Mouse (Mus musculus) limb, embryonic 15.5 days (tissue): ENCODE results near the gene E030018B13Rik. TPM values are rescaled to one million over a fixed set of nuclear protein-coding genes. Genes with fewer than 3 reads are reported as not detected.

Experiments
- ATAC-seq: fragments of 200-750 bp; cut with Nextera tagmentation; 2 replicates; pipeline ENCODE4 v1.8.0; 2017; ENCODE audit warnings: low read depth, moderate TSS enrichment; ENCODE audit not compliant: insufficient number of reproducible peaks, low FRiP score, low TSS enrichment
- H3K27ac ChIP-seq: fragments of 300-500 bp; sonication (generic); 2 replicates; pipeline ENCODE4 v1.5.1; 2015; ENCODE audit warnings: moderate library complexity, mild to moderate bottlenecking, inconsistent platforms
- H3K27me3 ChIP-seq: fragments of 300-500 bp; sonication (generic); 2 replicates; pipeline ENCODE4 v1.6.1; 2015; ENCODE audit warnings: inconsistent platforms
- H3K36me3 ChIP-seq: fragments of 300-500 bp; sonication (generic); 2 replicates; pipeline ENCODE4 v1.6.1; 2015; ENCODE audit warnings: inconsistent platforms
- H3K4me1 ChIP-seq: fragments of 300-500 bp; sonication (generic); 2 replicates; pipeline ENCODE4 v1.6.1; 2015; ENCODE audit warnings: inconsistent platforms
- H3K4me2 ChIP-seq: fragments of 300-500 bp; sonication (generic); 2 replicates; pipeline ENCODE4 v1.6.1; 2015; ENCODE audit warnings: mild to moderate bottlenecking, inconsistent platforms
- H3K4me3 ChIP-seq: fragments of 300-500 bp; sonication (generic); 2 replicates; pipeline ENCODE4 v1.5.1; 2015; ENCODE audit warnings: mild to moderate bottlenecking, inconsistent platforms
- H3K9ac ChIP-seq: fragments of 300-500 bp; sonication (generic); 2 replicates; pipeline ENCODE4 v1.6.1; 2015; ENCODE audit warnings: inconsistent platforms
- H3K9me3 ChIP-seq: fragments of 300-500 bp; sonication (generic); 2 replicates; pipeline ENCODE4 v1.6.1; 2016; ENCODE audit warnings: inconsistent platforms
- WGBS: fragments of 180-500 bp; shearing (Covaris S2); methylation state at CpG from one replicate; pipeline ENCODE4 v1.1.7; 2015; 5-methylcytosine and 5-hydroxymethylcytosine counted together
- polyA plus RNA-seq: library from polyadenylated mRNA; unstranded; fragments of >200 nt; fragmentation: Nextera tagmentation; extraction: Ambion mirVana; gene quantifications from 2 replicates; pipeline ENCODE4 v1.2.1, GENCODE M21; 2015

E030018B13Rik gene
- polyA plus RNA-seq, 1 experiment from 2014 or later = not detected

DNA sequence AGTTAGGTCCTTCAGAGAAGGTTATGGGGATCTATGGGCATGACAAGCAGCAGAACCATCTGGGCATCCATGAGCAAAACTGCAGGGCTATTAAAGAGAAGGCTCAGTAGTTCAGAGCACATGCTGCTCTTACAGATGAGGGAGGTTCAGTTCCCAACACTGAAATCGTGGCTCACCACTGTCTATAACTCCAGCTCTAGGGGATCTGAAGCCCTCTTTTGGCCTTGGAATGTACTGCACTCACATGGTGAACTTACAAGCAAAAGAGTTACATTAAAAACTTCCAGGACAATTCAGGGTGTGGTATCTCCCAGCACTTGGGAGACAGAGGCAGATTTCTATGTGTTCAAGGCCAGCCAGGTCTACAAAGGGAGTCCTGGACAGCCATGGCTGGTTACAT, 6.3 kb downstream of the E030018B13Rik start:
- H3K9me3 ChIP-seq = no peaks in the 10 kb centered on the region
- 76% methylated on average over 1 of the region's 1 CpGs for WGBS
- no peak overlapping the region for H3K27ac ChIP-seq
- H3K4me3 ChIP-seq = no peak overlapping the region
- peaks cover 55% of the 10 kb centered on the region for H3K4me1 ChIP-seq
- no peaks in the 10 kb centered on the region for H3K27me3 ChIP-seq
- no peak overlapping the region for H3K4me2 ChIP-seq
- H3K36me3 ChIP-seq = no peaks in the 10 kb centered on the region
- H3K9ac ChIP-seq = no peak overlapping the region
- ATAC-seq = no peak

DNA sequence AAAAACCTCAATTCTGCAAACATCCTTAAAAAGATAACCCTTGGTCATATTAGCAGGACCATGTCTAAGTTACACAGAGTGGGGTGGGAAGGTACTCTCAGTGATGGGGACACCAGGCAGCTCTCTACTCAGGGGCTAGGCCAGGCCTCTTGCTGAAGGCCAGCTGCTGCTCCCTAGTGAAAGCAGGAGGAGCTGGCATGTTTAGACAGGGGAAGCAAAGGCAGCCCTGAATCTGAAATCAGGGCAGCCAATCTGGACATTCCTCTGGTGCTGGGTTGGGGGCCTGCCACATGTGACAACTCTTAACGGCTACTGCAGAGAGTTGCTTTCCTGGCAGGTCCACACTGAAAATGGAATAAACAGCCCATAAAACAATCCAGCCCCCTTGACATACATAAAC, 7.5 kb downstream of the E030018B13Rik start:
- Histone ChIP-seq H3K9me3 (no peaks in the 10 kb centered on the region), H3K4me2 (no peak overlapping the region), H3K27ac (peak overlapping the region; percentile 84), H3K4me1 (peaks cover 53% of the 10 kb centered on the region), H3K9ac (no peak overlapping the region), H3K36me3 (no peaks in the 10 kb centered on the region), H3K27me3 (no peaks in the 10 kb centered on the region), H3K4me3 (no peak overlapping the region)
- ATAC-seq = no peak
- 18% methylated on average over 1 of the region's 1 CpGs for WGBS

DNA sequence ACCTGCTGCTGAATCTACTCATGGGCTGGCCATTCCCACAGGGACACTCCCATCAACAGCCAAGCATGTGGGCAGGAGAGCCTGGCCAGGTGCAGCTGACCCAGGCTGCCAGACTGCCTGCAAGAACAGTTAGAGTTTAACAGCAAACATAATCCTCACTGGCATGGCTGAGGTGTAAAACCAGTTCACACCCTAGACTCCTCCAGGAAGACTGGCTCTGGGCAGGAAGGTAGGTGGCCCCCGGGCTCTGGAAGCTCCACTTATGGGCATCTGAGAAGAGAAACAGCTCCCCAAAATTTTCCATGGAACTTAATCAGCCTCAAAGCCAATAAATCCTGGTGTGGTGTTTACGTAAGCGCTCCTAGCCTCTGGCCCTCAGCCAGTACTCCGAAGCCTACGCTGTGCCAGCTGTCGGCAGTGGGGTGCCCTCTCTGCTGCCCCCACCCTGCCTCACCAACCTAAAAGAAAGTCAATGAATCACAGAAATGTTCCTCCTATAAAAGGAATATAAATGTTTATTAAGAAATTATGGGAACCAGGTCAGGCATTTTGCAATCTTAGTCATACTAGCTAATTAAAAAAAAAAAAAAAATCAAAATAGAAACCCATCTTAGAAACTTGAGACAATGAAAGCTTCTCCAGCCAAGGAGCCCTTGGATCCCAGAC, 8.2 kb downstream of the E030018B13Rik start:
- H3K27ac ChIP-seq = peak overlapping the region; percentile 84
- no peaks in the 10 kb centered on the region for H3K36me3 ChIP-seq
- H3K27me3 ChIP-seq = no peaks in the 10 kb centered on the region
- no peaks in the 10 kb centered on the region for H3K9me3 ChIP-seq
- no peak overlapping the region for H3K4me3 ChIP-seq
- peak overlapping the region; percentile 21 for H3K4me2 ChIP-seq
- ATAC-seq = peak; percentile 69
- no peak overlapping the region for H3K9ac ChIP-seq
- H3K4me1 ChIP-seq = peaks cover 46% of the 10 kb centered on the region
- WGBS = 20% methylated on average over 6 of the region's 6 CpGs

DNA sequence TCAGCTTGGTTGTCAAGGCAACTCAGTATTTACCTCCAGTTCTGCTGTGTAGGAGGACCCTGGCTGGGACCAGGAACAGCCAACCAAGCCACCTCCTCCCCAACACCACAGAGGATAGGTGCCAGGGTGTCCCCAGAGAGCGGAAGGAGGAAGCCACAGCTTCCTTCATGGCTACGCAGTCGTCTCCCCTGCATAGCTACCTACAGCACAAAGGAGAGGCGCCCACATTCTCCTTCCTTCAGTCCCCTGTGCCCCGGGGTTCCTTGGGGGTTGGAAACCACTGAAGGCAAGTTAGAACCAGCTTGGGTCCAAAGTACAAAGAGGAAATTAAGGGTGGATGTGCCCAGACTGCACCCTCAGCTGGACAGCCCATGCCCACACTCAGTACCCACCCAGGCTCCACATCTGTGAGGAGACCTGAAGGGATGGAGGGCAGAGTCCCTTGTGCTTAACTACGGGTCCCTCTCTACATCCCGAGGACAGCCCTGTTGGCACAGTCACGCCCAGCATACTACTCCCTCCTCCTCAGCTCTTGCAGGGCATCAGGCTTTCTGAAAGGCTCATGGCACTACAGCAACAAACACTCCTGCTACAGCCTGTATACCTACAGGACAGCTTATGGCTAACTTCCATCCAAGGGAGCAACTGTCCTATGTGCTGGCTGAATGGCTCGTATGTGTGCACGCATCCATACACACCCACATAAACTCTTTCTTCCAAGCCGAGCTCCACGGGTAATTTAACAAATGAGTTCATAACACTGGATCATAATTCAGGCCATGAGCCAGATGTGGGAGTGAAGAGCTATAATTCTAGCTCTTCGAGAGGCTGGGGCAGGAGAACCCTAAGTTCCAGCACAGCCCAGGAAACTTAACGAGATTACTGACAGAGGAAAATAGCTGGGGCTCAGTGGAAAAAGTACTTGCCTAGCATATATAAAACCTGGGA, 9.0 kb downstream of the E030018B13Rik start:
- Histone ChIP-seq H3K4me1 (peaks cover 46% of the 10 kb centered on the region), H3K9me3 (no peaks in the 10 kb centered on the region), H3K36me3 (no peaks in the 10 kb centered on the region), H3K27me3 (no peaks in the 10 kb centered on the region), H3K27ac (peak overlapping the region; percentile 84), H3K4me2 (peak overlapping the region; percentile 17; the same call in 1 of the 2 replicates), H3K4me3 (no peak overlapping the region), H3K9ac (no peak overlapping the region)
- 49% methylated on average over 14 of the region's 14 CpGs for WGBS
- peak; percentile 49; the same call in 1 of the 2 replicates for ATAC-seq

DNA sequence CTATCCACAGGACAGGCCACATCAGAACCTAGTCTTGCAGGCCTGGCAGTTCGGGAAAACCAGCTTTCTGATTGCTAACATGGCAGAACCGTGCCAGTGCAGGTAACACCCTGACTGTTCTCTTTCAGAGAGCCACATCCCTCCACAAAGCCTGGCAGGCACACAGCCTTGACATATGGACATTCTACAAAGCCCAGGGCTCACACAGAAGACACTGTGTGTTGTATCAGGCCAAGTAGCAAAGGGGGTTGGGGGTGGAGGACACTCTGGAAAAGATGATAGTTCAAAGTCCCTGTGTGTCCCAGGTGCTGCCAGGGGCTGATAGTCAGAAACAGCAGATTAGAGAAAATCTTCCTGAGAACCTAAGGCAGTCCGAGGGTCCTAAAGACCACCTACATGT, 9.8 kb downstream of the E030018B13Rik start:
- H3K9me3 ChIP-seq = no peaks in the 10 kb centered on the region
- WGBS = 74% methylated on average over 3 of the region's 3 CpGs
- no peak overlapping the region for H3K4me2 ChIP-seq
- H3K36me3 ChIP-seq = no peaks in the 10 kb centered on the region
- no peak overlapping the region for H3K4me3 ChIP-seq
- no peak overlapping the region for H3K9ac ChIP-seq
- peak overlapping the region; percentile 84; the same call in 1 of the 2 replicates for H3K27ac ChIP-seq
- no peaks in the 10 kb centered on the region for H3K27me3 ChIP-seq
- ATAC-seq = no peak
- peaks cover 46% of the 10 kb centered on the region for H3K4me1 ChIP-seq

DNA sequence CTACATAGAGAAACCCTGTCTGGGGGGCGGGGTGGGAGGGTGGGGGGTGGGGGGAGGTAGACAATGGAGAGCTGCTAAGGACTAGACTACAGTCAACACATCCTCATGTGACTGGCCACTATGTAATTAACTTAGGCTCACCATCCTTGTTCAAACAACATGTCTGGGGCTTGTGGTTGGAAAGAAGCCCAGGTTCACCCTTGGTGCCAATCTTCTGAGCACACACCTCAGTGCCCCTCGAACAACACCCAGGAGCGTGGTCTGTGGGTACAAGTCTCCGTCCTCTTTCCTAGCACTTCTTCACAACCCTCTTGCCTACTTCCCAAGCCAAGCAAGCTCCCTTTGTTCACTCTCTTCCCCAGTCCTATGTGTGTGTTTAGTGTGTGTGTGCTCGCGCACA, 10.5 kb downstream of the E030018B13Rik start:
- peaks cover 44% of the 10 kb centered on the region for H3K4me1 ChIP-seq
- H3K9me3 ChIP-seq = no peaks in the 10 kb centered on the region
- H3K4me2 ChIP-seq = no peak overlapping the region
- no peaks in the 10 kb centered on the region for H3K36me3 ChIP-seq
- H3K27me3 ChIP-seq = no peaks in the 10 kb centered on the region
- no peak overlapping the region for H3K27ac ChIP-seq
- H3K4me3 ChIP-seq = no peak overlapping the region
- no peak overlapping the region for H3K9ac ChIP-seq
- no peak for ATAC-seq
- 90% methylated on average over 6 of the region's 6 CpGs for WGBS

DNA sequence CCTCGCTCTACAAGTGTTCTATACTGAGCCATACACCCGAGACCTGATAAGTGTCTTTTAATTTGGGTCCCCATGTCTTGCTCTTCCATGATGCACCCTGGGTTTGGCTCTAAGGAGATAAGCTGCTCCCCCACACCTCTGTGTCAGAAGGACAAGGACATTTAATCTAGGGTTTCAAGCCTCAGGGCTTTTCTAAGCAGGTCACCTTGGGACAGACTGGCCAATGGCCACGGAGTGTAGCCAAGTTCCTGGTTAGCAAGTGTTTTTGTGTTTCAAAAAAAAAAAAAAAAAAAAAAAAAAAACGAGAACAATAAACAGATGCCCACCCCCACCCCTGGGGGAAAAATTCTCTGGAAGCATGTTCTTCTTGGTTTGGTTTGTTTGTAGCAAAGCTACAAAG, 12.4 kb downstream of the E030018B13Rik start:
- Histone ChIP-seq H3K27me3 (no peaks in the 10 kb centered on the region), H3K4me2 (no peak overlapping the region), H3K9me3 (no peaks in the 10 kb centered on the region), H3K36me3 (no peaks in the 10 kb centered on the region), H3K27ac (no peak overlapping the region), H3K9ac (no peak overlapping the region), H3K4me3 (no peak overlapping the region), H3K4me1 (peaks cover 37% of the 10 kb centered on the region)
- whole genome bisulfite sequencing = 90% methylated on average over 4 of the region's 4 CpGs
- no peak for ATAC-seq

DNA sequence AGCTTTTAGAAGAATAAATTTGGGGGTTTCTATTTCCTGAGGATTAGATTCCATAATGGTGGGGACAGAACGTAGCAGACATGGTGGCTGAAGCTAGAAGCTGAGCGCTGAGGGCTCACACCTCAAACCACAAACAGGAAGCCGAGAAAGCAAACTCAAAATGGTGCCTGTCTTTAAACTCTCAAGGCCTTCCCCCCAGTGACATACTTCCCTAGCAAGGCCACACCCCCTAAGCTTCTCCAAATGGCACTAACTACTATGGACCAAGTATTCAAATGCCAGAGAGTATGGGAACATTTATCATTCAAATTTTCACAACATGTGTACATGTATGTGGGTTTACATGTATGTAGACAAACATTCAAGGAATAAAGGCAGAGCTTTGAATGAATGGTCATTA, 13.5 kb downstream of the E030018B13Rik start:
- ATAC-seq = no peak
- Histone ChIP-seq H3K36me3 (no peaks in the 10 kb centered on the region), H3K27me3 (no peaks in the 10 kb centered on the region), H3K4me1 (peaks cover 36% of the 10 kb centered on the region), H3K4me3 (no peak overlapping the region), H3K9me3 (no peaks in the 10 kb centered on the region), H3K27ac (no peak overlapping the region), H3K9ac (no peak overlapping the region), H3K4me2 (no peak overlapping the region)
- 82% methylated on average over 3 of the region's 3 CpGs for WGBS

DNA sequence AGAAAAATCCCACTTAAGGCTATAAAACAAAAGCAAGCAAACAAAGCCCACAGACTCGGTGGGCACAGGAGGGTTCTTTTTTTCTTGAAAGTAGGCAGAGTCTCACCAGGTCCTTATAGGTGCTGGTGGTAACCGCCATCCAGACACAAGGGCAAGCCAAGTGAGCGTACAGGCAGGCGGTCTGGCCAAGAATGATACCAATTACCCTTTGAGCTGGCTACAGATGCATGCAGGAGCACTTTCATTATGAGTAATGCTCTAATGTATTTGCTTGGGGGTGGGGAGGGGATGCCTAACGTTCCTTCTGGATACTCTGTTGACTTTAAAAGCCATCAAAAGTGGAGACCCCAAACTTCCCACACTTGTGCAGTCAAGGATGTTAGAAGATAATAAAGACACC, 14.1 kb downstream of the E030018B13Rik start:
- no peak overlapping the region for H3K9ac ChIP-seq
- H3K27ac ChIP-seq = no peak overlapping the region
- no peak overlapping the region for H3K4me2 ChIP-seq
- 81% methylated on average over 5 of the region's 5 CpGs for WGBS
- no peak overlapping the region for H3K4me3 ChIP-seq
- H3K9me3 ChIP-seq = no peaks in the 10 kb centered on the region
- H3K4me1 ChIP-seq = peaks cover 36% of the 10 kb centered on the region
- no peak for ATAC-seq
- no peaks in the 10 kb centered on the region for H3K36me3 ChIP-seq
- no peaks in the 10 kb centered on the region for H3K27me3 ChIP-seq

DNA sequence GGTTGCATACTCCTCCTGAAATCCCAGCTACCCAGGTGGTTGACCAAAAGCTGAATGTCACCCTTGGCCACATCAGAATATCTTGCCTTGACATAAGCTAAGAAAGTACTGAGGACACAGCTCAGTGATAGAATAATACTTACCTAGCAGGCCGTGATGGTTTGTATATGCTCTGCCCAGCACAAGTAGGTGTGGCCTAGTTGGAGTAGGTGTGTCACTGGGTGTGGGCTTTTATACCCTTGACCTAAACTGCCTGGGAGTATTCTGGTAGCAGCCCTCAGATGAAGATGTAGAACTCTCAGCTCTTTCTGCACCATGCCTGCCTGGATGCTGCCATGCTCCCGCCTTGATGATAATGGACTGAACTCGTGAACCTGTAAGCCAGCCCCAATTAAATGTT, 15.8 kb downstream of the E030018B13Rik start:
- Histone ChIP-seq H3K4me2 (no peak overlapping the region), H3K9me3 (no peaks in the 10 kb centered on the region), H3K4me3 (no peak overlapping the region), H3K4me1 (peaks cover 26% of the 10 kb centered on the region), H3K27me3 (no peaks in the 10 kb centered on the region), H3K9ac (no peak overlapping the region), H3K36me3 (no peaks in the 10 kb centered on the region), H3K27ac (no peak overlapping the region)
- 86% methylated on average over 3 of the region's 3 CpGs for WGBS
- no peak for ATAC-seq

DNA sequence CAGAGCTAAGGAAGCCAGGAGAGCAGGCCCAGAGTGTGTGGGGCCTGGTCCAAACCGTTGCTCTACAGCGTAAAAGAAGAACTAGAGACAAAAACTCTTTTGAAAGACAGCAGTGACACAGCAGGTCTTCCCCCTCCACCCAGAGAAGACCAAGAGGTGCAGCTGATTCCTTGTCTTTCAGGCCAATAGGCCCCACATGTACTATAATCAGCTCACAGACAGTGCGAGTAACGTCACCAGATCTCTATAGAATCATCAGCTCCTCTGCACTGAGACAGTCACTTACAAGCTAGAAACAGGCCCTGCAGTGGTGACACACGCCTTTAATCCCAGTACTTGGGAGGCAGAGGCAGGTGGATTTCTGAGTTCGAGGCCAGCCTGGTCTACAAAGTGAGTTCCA, 17.2 kb downstream of the E030018B13Rik start:
- Histone ChIP-seq H3K9me3 (no peaks in the 10 kb centered on the region), H3K4me1 (peaks cover 29% of the 10 kb centered on the region), H3K9ac (no peak overlapping the region), H3K4me2 (no peak overlapping the region), H3K27ac (no peak overlapping the region), H3K36me3 (no peaks in the 10 kb centered on the region), H3K4me3 (no peak overlapping the region), H3K27me3 (no peaks in the 10 kb centered on the region)
- 84% methylated on average over 6 of the region's 6 CpGs for WGBS
- no peak for ATAC-seq

DNA sequence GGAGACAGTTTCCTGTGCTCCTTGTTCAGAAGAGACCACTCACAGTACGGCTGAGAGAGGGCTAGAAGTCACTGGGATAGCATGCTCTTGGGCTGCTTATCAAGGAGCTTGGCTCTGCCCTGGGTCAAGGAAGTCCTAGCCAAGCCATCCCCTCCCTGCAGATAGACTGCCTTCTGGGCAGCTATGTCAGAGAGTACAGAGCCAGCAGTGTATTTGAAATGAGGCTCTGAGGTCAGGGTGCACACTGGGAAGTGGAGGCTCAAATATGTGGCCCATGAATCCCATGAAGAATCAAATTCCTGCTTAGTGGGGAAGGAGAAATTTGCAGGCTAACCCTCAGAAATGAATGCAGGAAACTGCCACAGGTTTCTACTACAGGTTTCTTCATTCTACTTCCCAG, 17.9 kb downstream of the E030018B13Rik start:
- Histone ChIP-seq H3K4me2 (no peak overlapping the region), H3K4me3 (no peak overlapping the region), H3K9ac (no peak overlapping the region), H3K9me3 (no peaks in the 10 kb centered on the region), H3K27me3 (no peaks in the 10 kb centered on the region), H3K27ac (no peak overlapping the region), H3K36me3 (no peaks in the 10 kb centered on the region), H3K4me1 (peaks cover 31% of the 10 kb centered on the region)
- no peak for ATAC-seq
- 81% methylated on average over 1 of the region's 1 CpGs for WGBS
